In genomic region chr4:120058794-120059193, GRCm38 (mm10) we compare ENCODE assay signal across 24 mouse cellular contexts. TPM values are rescaled to one million over a fixed set of nuclear protein-coding genes. Genes with fewer than 3 reads are reported as not detected.
"Had no signal": no experiment of that assay in that cellular context is flagged by ENCODE, and none has a peak within 500 bp of the region (broad histone marks: within the 10 kb centered on the region; RNA-seq: fewer than 3 reads in every experiment).

No protein-coding gene starts in this region.

- DNase-seq: liver, embryonic 13.5 days; liver, postnatal 0 days; lung, embryonic 14.5 days; midbrain, embryonic 14.5 days; right cerebral cortex, postnatal 14 days; thymus, adult 2 months; thymus, postnatal 25 days; thymus, postnatal 4 days had no signal

- H3K4me3 ChIP-seq: liver, embryonic 13.5 days; liver, embryonic 15.5 days; megakaryocyte, embryonic 14.5 days; midbrain, embryonic 12.5 days; neural tube, embryonic 12.5 days; stomach, embryonic 15.5 days had no signal

- H3K27me3 ChIP-seq: liver, embryonic 13.5 days; liver, embryonic 15.5 days; midbrain, embryonic 12.5 days; neural tube, embryonic 12.5 days; stomach, embryonic 15.5 days had no signal

- H3K9ac ChIP-seq: liver, embryonic 13.5 days; liver, embryonic 15.5 days; liver, postnatal 0 days; lung, embryonic 14.5 days; midbrain, embryonic 12.5 days; neural tube, embryonic 12.5 days; stomach, embryonic 15.5 days had no signal

- H3K9me3 ChIP-seq: liver, embryonic 13.5 days; liver, embryonic 15.5 days; midbrain, embryonic 12.5 days; neural tube, embryonic 12.5 days; stomach, embryonic 15.5 days had no signal

- H3K4me1 ChIP-seq: liver, embryonic 13.5 days; midbrain, embryonic 12.5 days; neural tube, embryonic 12.5 days; stomach, embryonic 15.5 days had no signal

- H3K27ac ChIP-seq: liver, embryonic 13.5 days; liver, embryonic 15.5 days; macrophage; midbrain, embryonic 12.5 days; neural tube, embryonic 12.5 days; stomach, embryonic 15.5 days; stomach, postnatal 0 days had no signal

- ATAC-seq: liver, postnatal 0 days had no signal

- H3K36me3 ChIP-seq: liver, embryonic 13.5 days; liver, embryonic 15.5 days; midbrain, embryonic 12.5 days; neural tube, embryonic 12.5 days; stomach, embryonic 15.5 days had no signal

- H3K4me2 ChIP-seq: liver, embryonic 13.5 days; liver, embryonic 15.5 days; lung, embryonic 14.5 days; midbrain, embryonic 12.5 days; neural tube, embryonic 12.5 days; stomach, embryonic 15.5 days had no signal

RNA-seq across cellular contexts. Expression of gene AL607142.1, which starts 6.0 kb away (rescaled TPM):
- total RNA-seq: megakaryocyte progenitor cell, adult 5-6 weeks; midbrain, postnatal 0 days; monocyte, adult 5-6 weeks; neutrophil, adult 5-6 weeks had no signal
- polyA plus RNA-seq: liver, embryonic 13.5 days; liver, embryonic 15.5 days; liver, postnatal 0 days; lung, embryonic 14.5 days; lung, embryonic 16.5 days; macrophage; midbrain, embryonic 12.5 days; midbrain, embryonic 14.5 days; midbrain, postnatal 0 days; neural tube, embryonic 12.5 days; neural tube, embryonic 14.5 days; spleen, adult 2 months; stomach, embryonic 15.5 days; stomach, postnatal 0 days; testis, adult 2 months; thymus, adult 2 months; urinary bladder, adult 2 months had no signal
